Mouse (Mus musculus) layer of hippocampus, adult 9-11 months (tissue): ENCODE results near the gene Tmem171.

ENCODE experiments used
- DNase-seq: peaks from one replicate; pipeline ENCODE4 v3.0.0; 2022

Tmem171 gene

DNA sequence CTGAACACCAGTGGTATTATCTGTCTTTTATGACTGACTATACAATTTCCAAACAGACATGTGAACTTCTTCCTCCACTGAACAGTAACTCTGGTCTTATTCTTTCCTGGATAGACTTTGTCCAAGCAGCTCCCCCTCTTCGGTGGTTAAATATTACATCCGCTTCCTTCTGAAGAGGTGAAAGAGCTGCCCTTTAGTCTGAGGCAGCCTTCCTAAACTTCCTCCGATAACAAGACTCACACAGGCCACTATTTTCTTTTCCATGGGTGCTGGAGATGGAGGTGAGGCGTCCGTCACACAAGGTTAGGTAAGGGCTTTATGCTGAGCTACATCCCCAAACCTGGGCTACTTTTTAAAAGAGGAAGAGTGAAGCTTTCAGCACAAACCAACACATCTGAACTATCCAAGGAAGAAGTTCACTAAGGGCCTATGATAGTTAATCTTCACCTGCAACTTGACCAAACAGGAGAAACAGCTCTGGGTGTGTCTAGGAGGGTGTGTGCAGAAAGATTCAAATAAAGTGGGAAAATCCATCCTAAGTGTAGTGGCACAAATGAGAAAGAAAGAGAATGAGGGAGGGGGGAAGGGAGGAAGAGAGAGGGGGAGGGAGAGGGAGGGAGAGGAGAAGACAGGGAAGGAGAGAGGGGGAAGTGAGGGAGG, 56.0 kb downstream of the Tmem171 start:
- DNase-seq = no peak

DNA sequence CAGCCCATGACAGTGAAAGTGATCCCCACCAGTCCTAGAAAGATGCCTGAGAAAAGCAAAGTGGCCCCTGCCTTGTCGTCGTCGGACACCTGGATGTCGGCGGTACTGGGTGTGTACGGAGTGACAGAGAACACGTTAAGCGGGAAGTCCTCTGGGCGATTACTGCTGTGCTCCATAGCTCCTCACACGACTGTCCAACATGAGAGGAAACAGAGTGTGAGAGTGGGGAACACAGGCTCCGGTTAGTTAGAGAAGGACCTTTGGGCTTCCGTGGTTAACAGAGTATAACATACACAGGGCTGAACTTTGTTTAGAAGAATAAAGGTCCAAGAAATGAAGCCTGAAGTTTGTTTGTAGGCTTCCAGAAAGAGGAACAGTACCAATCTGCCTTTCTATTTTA, 57.5 kb downstream of the Tmem171 start, which contains the start of gene Tmem174:
TSS of gene Tmem174 (minus strand) at position 266 of the 400 bp plus-strand sequence.
- no peak for DNase-seq

DNA sequence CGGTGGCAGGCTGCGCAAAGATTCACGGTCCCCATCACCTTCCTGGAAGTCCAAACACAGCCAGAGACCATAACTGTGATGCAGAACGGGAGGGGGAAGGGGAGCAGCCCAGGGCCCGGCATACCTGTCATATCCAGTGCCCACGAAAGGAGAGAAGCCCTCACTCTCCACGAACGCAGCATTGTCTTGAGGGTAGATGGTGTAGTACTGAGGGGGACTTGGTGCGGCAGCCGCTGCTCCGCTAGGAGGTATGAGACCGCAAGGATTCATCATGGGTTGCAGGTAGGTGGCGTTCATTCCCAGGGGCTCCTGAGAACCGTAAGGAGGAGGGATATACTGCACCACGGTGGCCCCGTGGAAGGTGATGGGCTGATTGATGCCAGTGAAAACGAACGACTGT, 58.1 kb downstream of the Tmem171 start:
- no peak for DNase-seq
